Mouse (Mus musculus): ENCODE results near the gene Gas6. TPM values are rescaled to one million over a fixed set of nuclear protein-coding genes. Genes with fewer than 3 reads are reported as not detected.

The Gas6 gene
- polyA plus RNA-seq (2016; fragmentation: Nextera tagmentation; extraction: Ambion mirVana) = 6.1 and 7.6 TPM in 2 replicates

GRCm38 (mm10) chr8:13493858-13494631, at the start of gene Gas6:
Gene Gas6 (minus strand): TSS chr8:13494490.
- Histone ChIP-seq H3K27me3 (ENCODE audit: poor library complexity, severe bottlenecking) (peaks cover 49% of the 10 kb centered on the region), H3K4me3 (peak within 1 kb of the TSS; percentile 56), H3K9me3 (no peaks in the 10 kb centered on the region), H3K36me3 (replicated peaks) (no peaks in the 10 kb centered on the region), H3K27ac (peak within 1 kb of the TSS; percentile 72; the same call in 1 of the 2 replicates), H3K4me1 (peaks cover 37% of the 10 kb centered on the region)
- DNase-seq (ENCODE audit: extremely low spot score, low spot score) = peak; percentile 72
- WGBS = 1% methylated on average over 64 of the region's 64 CpGs

GRCm38 (mm10) chr8:13541526-13541925, 47.2 kb upstream of the Gas6 start:
- WGBS = 82% methylated on average over 5 of the region's 5 CpGs
- no peak overlapping the region for H3K4me3 ChIP-seq

GRCm38 (mm10) chr8:13540122-13540521, 45.8 kb upstream of the Gas6 start:
- Histone ChIP-seq H3K4me1 (no peaks in the 10 kb centered on the region), H3K27me3 (ENCODE audit: poor library complexity, severe bottlenecking) (no peaks in the 10 kb centered on the region), H3K9me3 (peaks cover 4% of the 10 kb centered on the region; the same call in 1 of the 2 replicates), H3K36me3 (replicated peaks) (no peaks in the 10 kb centered on the region), H3K27ac (no peak overlapping the region), H3K4me3 (no peak overlapping the region)
- DNase-seq (ENCODE audit: extremely low spot score, low spot score) = no peak
- WGBS = 88% methylated on average over 5 of the region's 5 CpGs

More at GRCm38 (mm10) chr8:13541526-13541925, 47.2 kb upstream of the Gas6 start:
- Histone ChIP-seq H3K27me3 (ENCODE audit: poor library complexity, severe bottlenecking) (no peaks in the 10 kb centered on the region), H3K36me3 (replicated peaks) (no peaks in the 10 kb centered on the region), H3K9me3 (peaks cover 5% of the 10 kb centered on the region; the same call in 1 of the 2 replicates), H3K27ac (no peak overlapping the region), H3K4me1 (no peaks in the 10 kb centered on the region)
- DNase-seq (ENCODE audit: extremely low spot score, low spot score) = no peak

- DNase-seq (ENCODE audit: extremely low spot score, low spot score) = no peak
- no peak overlapping the region for H3K4me3 ChIP-seq
- H3K27ac ChIP-seq = no peak overlapping the region
- no peaks in the 10 kb centered on the region for H3K4me1 ChIP-seq
- 84% methylated on average over 6 of the region's 6 CpGs for WGBS
- no peaks in the 10 kb centered on the region for H3K27me3 ChIP-seq (ENCODE audit: poor library complexity, severe bottlenecking)
- no peaks in the 10 kb centered on the region for H3K36me3 ChIP-seq (replicated peaks)
- no peaks in the 10 kb centered on the region for H3K9me3 ChIP-seq
Measured at GRCm38 (mm10) chr8:13538821-13539220, 44.5 kb upstream of the Gas6 start.

GRCm38 (mm10) chr8:13537102-13537501, 42.8 kb upstream of the Gas6 start:
- WGBS = 59% methylated on average over 2 of the region's 2 CpGs

GRCm38 (mm10) chr8:13533123-13533522, 38.8 kb upstream of the Gas6 start:
- no peak overlapping the region for H3K27ac ChIP-seq
- H3K36me3 ChIP-seq (replicated peaks) = no peaks in the 10 kb centered on the region
- H3K9me3 ChIP-seq = no peaks in the 10 kb centered on the region
- H3K4me3 ChIP-seq = no peak overlapping the region
- no peaks in the 10 kb centered on the region for H3K27me3 ChIP-seq (ENCODE audit: poor library complexity, severe bottlenecking)
- WGBS = 91% methylated on average over 8 of the region's 8 CpGs
- 0 out of 2 replicates have a peak, but pooled peaks cover 9% of the 10 kb centered on the region for H3K4me1 ChIP-seq
- no peak for DNase-seq (ENCODE audit: extremely low spot score, low spot score)

More at GRCm38 (mm10) chr8:13537102-13537501, 42.8 kb upstream of the Gas6 start:
- Histone ChIP-seq H3K4me1 (no peaks in the 10 kb centered on the region), H3K4me3 (no peak overlapping the region), H3K27me3 (ENCODE audit: poor library complexity, severe bottlenecking) (no peaks in the 10 kb centered on the region), H3K36me3 (replicated peaks) (no peaks in the 10 kb centered on the region), H3K9me3 (no peaks in the 10 kb centered on the region), H3K27ac (no peak overlapping the region)
- DNase-seq (ENCODE audit: extremely low spot score, low spot score) = no peak

GRCm38 (mm10) chr8:13531602-13532171, 37.4 kb upstream of the Gas6 start:
- Histone ChIP-seq H3K36me3 (replicated peaks) (no peaks in the 10 kb centered on the region), H3K4me1 (0 out of 2 replicates have a peak, but pooled peaks cover 9% of the 10 kb centered on the region), H3K27ac (no peak overlapping the region), H3K9me3 (peaks cover 10% of the 10 kb centered on the region), H3K4me3 (no peak overlapping the region), H3K27me3 (ENCODE audit: poor library complexity, severe bottlenecking) (no peaks in the 10 kb centered on the region)
- WGBS = 87% methylated on average over 9 of the region's 9 CpGs
- no peak for DNase-seq (ENCODE audit: extremely low spot score, low spot score)

- H3K36me3 ChIP-seq (replicated peaks) = no peaks in the 10 kb centered on the region
- H3K27me3 ChIP-seq (ENCODE audit: poor library complexity, severe bottlenecking) = no peaks in the 10 kb centered on the region
- H3K27ac ChIP-seq = no peak overlapping the region
- H3K4me1 ChIP-seq = 0 out of 2 replicates have a peak, but pooled peaks cover 9% of the 10 kb centered on the region
- H3K4me3 ChIP-seq = no peak overlapping the region
- WGBS = 83% methylated on average over 5 of the region's 5 CpGs
- no peak for DNase-seq (ENCODE audit: extremely low spot score, low spot score)
- peaks cover 10% of the 10 kb centered on the region for H3K9me3 ChIP-seq
Measured at GRCm38 (mm10) chr8:13530941-13531340, 36.7 kb upstream of the Gas6 start.

GRCm38 (mm10) chr8:13530401-13530800, 36.1 kb upstream of the Gas6 start:
- DNase-seq (ENCODE audit: extremely low spot score, low spot score) = no peak
- Histone ChIP-seq H3K27me3 (ENCODE audit: poor library complexity, severe bottlenecking) (no peaks in the 10 kb centered on the region), H3K36me3 (replicated peaks) (no peaks in the 10 kb centered on the region), H3K27ac (no peak overlapping the region), H3K4me1 (0 out of 2 replicates have a peak, but pooled peaks cover 9% of the 10 kb centered on the region), H3K9me3 (peaks cover 10% of the 10 kb centered on the region), H3K4me3 (no peak overlapping the region)
- 90% methylated on average over 3 of the region's 3 CpGs for WGBS

- 77% methylated on average over 7 of the region's 7 CpGs for WGBS
- no peaks in the 10 kb centered on the region for H3K36me3 ChIP-seq (replicated peaks)
- H3K9me3 ChIP-seq = peaks cover 10% of the 10 kb centered on the region
- no peak for DNase-seq (ENCODE audit: extremely low spot score, low spot score)
- H3K27me3 ChIP-seq (ENCODE audit: poor library complexity, severe bottlenecking) = no peaks in the 10 kb centered on the region
- H3K4me1 ChIP-seq = 0 out of 2 replicates have a peak, but pooled peaks cover 9% of the 10 kb centered on the region
- H3K4me3 ChIP-seq = no peak overlapping the region
- H3K27ac ChIP-seq = no peak overlapping the region
Measured at GRCm38 (mm10) chr8:13529891-13530316, 35.6 kb upstream of the Gas6 start.

- Histone ChIP-seq H3K9me3 (peaks cover 10% of the 10 kb centered on the region), H3K4me1 (0 out of 2 replicates have a peak, but pooled peaks cover 9% of the 10 kb centered on the region), H3K4me3 (no peak overlapping the region), H3K36me3 (replicated peaks) (no peaks in the 10 kb centered on the region), H3K27ac (no peak overlapping the region), H3K27me3 (ENCODE audit: poor library complexity, severe bottlenecking) (no peaks in the 10 kb centered on the region)
- WGBS = 73% methylated on average over 15 of the region's 15 CpGs
- DNase-seq (ENCODE audit: extremely low spot score, low spot score) = no peak
Measured at GRCm38 (mm10) chr8:13529011-13529840, 34.9 kb upstream of the Gas6 start.

GRCm38 (mm10) chr8:13521392-13521791, 27.1 kb upstream of the Gas6 start:
- Histone ChIP-seq H3K36me3 (replicated peaks) (no peaks in the 10 kb centered on the region), H3K4me1 (no peaks in the 10 kb centered on the region), H3K9me3 (no peaks in the 10 kb centered on the region), H3K4me3 (no peak overlapping the region), H3K27me3 (ENCODE audit: poor library complexity, severe bottlenecking) (no peaks in the 10 kb centered on the region), H3K27ac (no peak overlapping the region)
- 86% methylated on average over 7 of the region's 7 CpGs for WGBS
- no peak for DNase-seq (ENCODE audit: extremely low spot score, low spot score)

Data from forebrain, embryonic 10.5 days (tissue).